ENCODE assay signal across 31 mouse cellular contexts in genomic region chr15:97919217-97919616, GRCm38 (mm10). TPM values are rescaled to one million over a fixed set of nuclear protein-coding genes. Genes with fewer than 3 reads are reported as not detected.
"Had no signal": no experiment of that assay in that cellular context is flagged by ENCODE, and none has a peak within 500 bp of the region (broad histone marks: within the 10 kb centered on the region; RNA-seq: fewer than 3 reads in every experiment).

No protein-coding gene starts in this region.

- H3K4me3 ChIP-seq: left cerebral cortex, adult 2 months; limb, embryonic 10.5 days; limb, embryonic 12.5 days; limb, embryonic 13.5 days; limb, embryonic 15.5 days; liver, embryonic 12.5 days; liver, embryonic 13.5 days; liver, embryonic 15.5 days; lung, embryonic 15.5 days; megakaryocyte, embryonic 14.5 days; midbrain, embryonic 10.5 days; midbrain, embryonic 12.5 days; midbrain, embryonic 13.5 days; midbrain, embryonic 15.5 days; myocyte had no signal

- H3K27ac ChIP-seq: left cerebral cortex, adult 2 months; limb, embryonic 10.5 days; limb, embryonic 12.5 days; limb, embryonic 13.5 days; limb, embryonic 15.5 days; liver, embryonic 12.5 days; liver, embryonic 13.5 days; liver, embryonic 14.5 days; liver, embryonic 15.5 days; lung, embryonic 15.5 days; macrophage; midbrain, embryonic 10.5 days; midbrain, embryonic 12.5 days; midbrain, embryonic 13.5 days; midbrain, embryonic 15.5 days had no signal

- H3K9ac ChIP-seq: limb, embryonic 12.5 days; limb, embryonic 13.5 days; limb, embryonic 15.5 days; liver, embryonic 12.5 days; liver, embryonic 13.5 days; liver, embryonic 14.5 days; liver, embryonic 15.5 days; liver, postnatal 0 days; lung, embryonic 14.5 days; lung, embryonic 15.5 days; midbrain, embryonic 12.5 days; midbrain, embryonic 13.5 days; midbrain, embryonic 15.5 days had no signal

- H3K4me1 ChIP-seq: limb, embryonic 12.5 days; limb, embryonic 13.5 days; liver, embryonic 12.5 days; liver, embryonic 13.5 days; liver, embryonic 15.5 days had no signal

- ATAC-seq: liver, embryonic 12.5 days; liver, postnatal 0 days; midbrain, embryonic 13.5 days; midbrain, embryonic 15.5 days; midbrain, embryonic 16.5 days had no signal

- H3K36me3 ChIP-seq: limb, embryonic 10.5 days; limb, embryonic 12.5 days; limb, embryonic 13.5 days; limb, embryonic 15.5 days; liver, embryonic 12.5 days; liver, embryonic 13.5 days; liver, embryonic 15.5 days; lung, embryonic 15.5 days; midbrain, embryonic 10.5 days; midbrain, embryonic 12.5 days; midbrain, embryonic 13.5 days; midbrain, embryonic 15.5 days had no signal

- H3K27me3 ChIP-seq: limb, embryonic 12.5 days; limb, embryonic 15.5 days; lung, embryonic 15.5 days; midbrain, embryonic 12.5 days; midbrain, embryonic 13.5 days; midbrain, embryonic 15.5 days had no signal

- H3K4me2 ChIP-seq: limb, embryonic 12.5 days; limb, embryonic 13.5 days; limb, embryonic 15.5 days; liver, embryonic 11.5 days; liver, embryonic 12.5 days; liver, embryonic 13.5 days; liver, embryonic 15.5 days; lung, embryonic 14.5 days; lung, embryonic 15.5 days; midbrain, embryonic 11.5 days; midbrain, embryonic 12.5 days; midbrain, embryonic 13.5 days; midbrain, embryonic 15.5 days had no signal

- DNase-seq: left cerebral cortex, postnatal 4 days; liver; liver, embryonic 13.5 days; liver, postnatal 0 days; lung, adult 18-20 months; lung, adult 2 months; lung, embryonic 14.5 days; lung, postnatal 10 days; lung, postnatal 14 days; lung, postnatal 36 days; midbrain, embryonic 14.5 days had no signal

- H3K9me3 ChIP-seq: limb, embryonic 10.5 days; limb, embryonic 12.5 days; limb, embryonic 13.5 days; limb, embryonic 15.5 days; liver, embryonic 12.5 days; liver, embryonic 13.5 days; liver, embryonic 15.5 days; lung, embryonic 15.5 days; megakaryocyte, embryonic 14.5 days; midbrain, embryonic 10.5 days; midbrain, embryonic 12.5 days; midbrain, embryonic 13.5 days; midbrain, embryonic 15.5 days had no signal

RNA-seq across cellular contexts. Expression of gene Vdr, which starts 8.8 kb away (rescaled TPM):
- total RNA-seq: monocyte, adult 5-6 weeks had no signal
- polyA plus RNA-seq: midbrain, embryonic 13.5 days; midbrain, embryonic 14.5 days had no signal
